Mouse (Mus musculus) heart, adult 2 months (tissue): Measurements from ENCODE around the gene Atrnl1. TPM values are rescaled to one million over a fixed set of nuclear protein-coding genes. Genes with fewer than 3 reads are reported as not detected.

Experiments used
- DNase-seq, 2 experiments: peaks; one replicate each; pipeline ENCODE4 v3.0.0; 2021
- H3K27ac ChIP-seq: fragments of 200-600 bp; 2 replicates; pipeline ENCODE4 v1.8.1; 2022
- H3K27me3 ChIP-seq: fragments of 200-500 bp; 2 replicates; pipeline ENCODE4 v1.6.1; 2012; ENCODE audit warnings: mild to moderate bottlenecking, low read length, inconsistent platforms, mixed read lengths; ENCODE audit not compliant: control insufficient read depth, insufficient read depth
- H3K36me3 ChIP-seq: fragments of 200-500 bp; 2 replicates; pipeline ENCODE4 v1.6.1; 2012; ENCODE audit warnings: low read length, inconsistent platforms; ENCODE audit not compliant: control insufficient read depth, insufficient read depth
- H3K4me1 ChIP-seq: fragments of 200-500 bp; 2 replicates; pipeline ENCODE4 v1.6.1; 2011; ENCODE audit warnings: low read length; ENCODE audit not compliant: control insufficient read depth, insufficient read depth
- H3K4me3 ChIP-seq: fragments of 200-600 bp; 2 replicates; pipeline ENCODE4 v1.8.1; 2022
- H3K79me2 ChIP-seq: fragments of 200-500 bp; replicated peaks from 2 replicates; pipeline ENCODE4 v1.6.1; 2012; ENCODE audit warnings: mild to moderate bottlenecking, inconsistent platforms, low read length, moderate library complexity, mixed read lengths; ENCODE audit not compliant: control insufficient read depth, insufficient read depth
- H3K9ac ChIP-seq: fragments of 200-500 bp; 2 replicates; pipeline ENCODE4 v1.6.1; 2012; ENCODE audit warnings: low read depth, mild to moderate bottlenecking, control low read depth, inconsistent platforms, low read length, mixed read lengths
- CTCF ChIP-seq: fragments of 200-600 bp; IDR thresholded peaks from 2 replicates; pipeline ENCODE4 v1.8.1; 2022; ENCODE audit warnings: antibody characterized with exemption, mild to moderate bottlenecking, moderate library complexity
- EP300 ChIP-seq: fragments of 200-500 bp; IDR thresholded peaks from 2 replicates; pipeline ENCODE4 v1.6.1; 2011; ENCODE audit warnings: low read depth, low read length, control low read depth; ENCODE audit not compliant: insufficient read depth
- POLR2A ChIP-seq: fragments of 200-500 bp; IDR thresholded peaks from 2 replicates; pipeline ENCODE4 v1.6.1; 2011; ENCODE audit warnings: mild to moderate bottlenecking, low read depth, low read length, control low read depth; ENCODE audit not compliant: insufficient read depth
- WGBS: fragments of 180-500 bp; shearing (Covaris S2); methylation state at CpG from one replicate; pipeline ENCODE4 v1.1.7; 2018; 5-methylcytosine and 5-hydroxymethylcytosine counted together
- intact Hi-C: fragments of 180-260 bp; cut with DNase I; formaldehyde crosslinking; loops from one replicate; pipeline ENCODE4 v1.15.1; 2025
- polyA plus RNA-seq: library from polyadenylated mRNA; depleted of rRNA; stranded (reverse); fragments of >200 nt; gene quantifications from 2 replicates; pipeline ENCODE4 v1.2.3, GENCODE M21; 2012
- total RNA-seq, 2 experiments: library from RNA; stranded (reverse); gene quantifications; 2 replicates each; pipeline ENCODE4 v1.2.3; 2021

Atrnl1 gene
- total and polyA plus RNA-seq, 3 experiments, result 6.3 to 14.2 (median 13.4) TPM

GRCm38 (mm10) chr19:57802207-57802606, 191.4 kb downstream of the Atrnl1 start:
- WGBS, result 58% methylated on average over 9 of the region's 9 CpGs
- no peak for DNase-seq
- no peak overlapping the region for H3K9ac ChIP-seq
- no peak overlapping the region for H3K4me3 ChIP-seq
- peaks cover 2% of the 10 kb centered on the region; the same call in 1 of the 2 replicates for H3K4me1 ChIP-seq
- intact Hi-C loops, result no loop called here
- no peaks in the 10 kb centered on the region for H3K79me2 ChIP-seq
- no peaks in the 10 kb centered on the region for H3K36me3 ChIP-seq
- TF ChIP-seq CTCF, result no peak
- TF ChIP-seq POLR2A, result no peak
- no peak for TF ChIP-seq EP300
- H3K27ac ChIP-seq, result no peak overlapping the region
- H3K27me3 ChIP-seq, result no peaks in the 10 kb centered on the region

- WGBS, result 36% methylated on average over 14 of the region's 14 CpGs
- Histone ChIP-seq H3K4me3 (no peak overlapping the region), H3K36me3 (no peaks in the 10 kb centered on the region), H3K27me3 (no peaks in the 10 kb centered on the region), H3K79me2 (no peaks in the 10 kb centered on the region), H3K27ac (no peak overlapping the region), H3K9ac (no peak overlapping the region), H3K4me1 (peaks cover 2% of the 10 kb centered on the region; the same call in 1 of the 2 replicates)
- TF ChIP-seq CTCF, result no peak
- TF ChIP-seq EP300, result no peak
- no peak for TF ChIP-seq POLR2A
- intact Hi-C loops, result no loop called here
- DNase-seq, result no peak
These were observed 192.1 kb downstream of the Atrnl1 start for GRCm38 (mm10) chr19:57802771-57803482.

- intact Hi-C loops, result no loop called here
These were observed 192.6 kb downstream of the Atrnl1 start for GRCm38 (mm10) chr19:57803483-57803820.

DNA sequence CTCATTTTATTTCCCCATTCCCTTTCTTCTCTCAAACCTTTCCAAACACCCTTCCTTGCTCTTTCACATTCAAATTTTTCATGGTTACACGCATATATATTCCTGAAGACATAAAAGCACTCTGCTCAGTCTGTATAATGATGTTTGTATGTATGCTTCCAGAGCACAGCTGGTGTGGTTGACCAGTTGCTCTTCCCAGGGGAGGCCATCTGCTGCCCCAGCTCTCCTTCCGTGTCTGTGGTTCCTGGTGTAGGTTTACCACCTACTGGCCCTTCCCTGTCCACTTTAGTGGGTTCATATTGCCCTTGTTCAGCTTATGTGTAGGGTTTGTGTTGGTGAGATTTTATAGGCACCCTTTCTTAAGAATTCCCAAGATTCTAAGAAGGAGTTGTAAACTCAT, 197.5 kb downstream of the Atrnl1 start:
- no peak overlapping the region for H3K27ac ChIP-seq
- no peaks in the 10 kb centered on the region for H3K79me2 ChIP-seq
- H3K36me3 ChIP-seq, result no peaks in the 10 kb centered on the region
- no peak overlapping the region for H3K4me3 ChIP-seq
- TF ChIP-seq EP300, result no peak
- TF ChIP-seq POLR2A, result no peak
- TF ChIP-seq CTCF, result no peak
- H3K27me3 ChIP-seq, result no peaks in the 10 kb centered on the region
- intact Hi-C loops, result no loop called here
- no peak overlapping the region for H3K9ac ChIP-seq
- WGBS, result 89% methylated on average over 2 of the region's 2 CpGs
- H3K4me1 ChIP-seq, result no peaks in the 10 kb centered on the region
- no peak for DNase-seq

More at GRCm38 (mm10) chr19:57803483-57803820, 192.6 kb downstream of the Atrnl1 start:
- Histone ChIP-seq H3K4me1 (peaks cover 2% of the 10 kb centered on the region; the same call in 1 of the 2 replicates), H3K36me3 (no peaks in the 10 kb centered on the region), H3K79me2 (no peaks in the 10 kb centered on the region), H3K27me3 (no peaks in the 10 kb centered on the region), H3K9ac (no peak overlapping the region), H3K4me3 (no peak overlapping the region), H3K27ac (no peak overlapping the region)
- 47% methylated on average over 3 of the region's 3 CpGs for WGBS
- no peak for TF ChIP-seq EP300
- no peak for TF ChIP-seq POLR2A
- TF ChIP-seq CTCF, result no peak
- no peak for DNase-seq

DNA sequence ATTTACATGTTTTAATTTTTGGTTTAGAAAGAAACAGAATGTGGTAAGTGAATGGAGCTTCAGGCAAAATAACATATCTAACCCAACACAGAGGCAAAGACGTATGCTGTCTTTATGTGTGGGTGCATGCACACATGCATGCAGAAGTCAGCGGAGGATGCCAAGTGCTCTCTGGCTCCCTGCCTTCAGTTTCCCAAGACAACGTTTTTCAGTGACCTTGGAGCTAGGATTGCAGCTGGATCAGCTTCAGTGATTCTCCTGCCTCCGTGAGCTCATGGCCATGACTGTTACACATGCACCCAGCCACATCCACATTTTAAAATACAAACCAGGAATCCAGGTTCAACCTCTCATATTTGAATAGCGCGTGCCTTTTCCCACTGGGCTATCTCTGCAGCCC, 203.5 kb downstream of the Atrnl1 start:
- 77% methylated on average over 6 of the region's 6 CpGs for WGBS
- intact Hi-C loops, result no loop called here
- Histone ChIP-seq H3K27me3 (no peaks in the 10 kb centered on the region), H3K4me3 (no peak overlapping the region), H3K4me1 (no peaks in the 10 kb centered on the region), H3K79me2 (no peaks in the 10 kb centered on the region), H3K9ac (no peak overlapping the region), H3K36me3 (no peaks in the 10 kb centered on the region), H3K27ac (no peak overlapping the region)
- TF ChIP-seq EP300 (no peak), CTCF (no peak), POLR2A (no peak)
- DNase-seq, result no peak

DNA sequence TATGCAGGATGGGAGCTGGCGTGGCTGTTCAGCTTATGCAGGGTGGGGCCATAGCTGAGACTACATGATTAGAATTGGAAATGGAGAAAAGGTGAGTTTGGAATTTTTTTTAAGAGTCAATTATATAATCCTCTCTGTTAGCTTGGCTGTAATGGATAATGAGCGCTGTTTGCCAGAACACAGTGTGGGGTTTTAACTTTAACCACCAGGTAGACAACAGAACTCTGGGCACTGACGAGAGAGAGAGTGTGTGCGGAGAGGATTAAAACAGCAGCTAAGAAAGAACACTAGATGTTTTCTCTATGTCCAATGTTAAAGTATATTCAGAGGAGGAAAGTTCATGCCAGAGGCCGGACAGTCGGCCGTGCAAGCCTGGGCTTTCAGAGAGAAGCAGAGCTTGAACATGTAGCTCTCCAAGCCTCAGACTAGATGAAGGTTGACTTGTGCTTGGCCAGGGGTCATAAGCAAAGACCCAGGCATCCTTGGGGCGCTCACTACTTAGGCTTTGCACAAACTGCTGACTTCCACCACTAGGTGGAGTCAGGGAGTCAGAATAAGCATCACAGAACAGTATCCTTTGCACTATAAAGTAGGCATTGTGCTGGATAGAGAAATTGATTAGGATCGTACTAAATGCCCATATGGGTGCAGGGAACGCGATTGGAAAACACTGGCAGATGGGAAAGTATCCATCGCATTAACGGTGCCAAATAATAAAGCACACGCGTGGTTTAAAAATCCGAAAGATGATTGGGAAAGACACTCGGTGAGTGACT, 205.6 kb downstream of the Atrnl1 start:
- Histone ChIP-seq H3K79me2 (no peaks in the 10 kb centered on the region), H3K36me3 (no peaks in the 10 kb centered on the region), H3K9ac (no peak overlapping the region), H3K4me3 (no peak overlapping the region), H3K4me1 (no peaks in the 10 kb centered on the region), H3K27ac (no peak overlapping the region), H3K27me3 (no peaks in the 10 kb centered on the region)
- 91% methylated on average over 17 of the region's 17 CpGs for WGBS
- TF ChIP-seq CTCF, result peak; percentile 77
- TF ChIP-seq EP300, result no peak
- intact Hi-C loops, result no loop called here
- DNase-seq, result no peak
